Mouse (Mus musculus) kidney, adult 2 months (tissue): ENCODE measurements around the gene Arl10.

Experiments
- CTCF ChIP-seq: fragments of 200-500 bp; conservative IDR thresholded peaks from 2 replicates; pipeline ENCODE4 v1.5.1; 2011; ENCODE audit warnings: low read depth, mild to moderate bottlenecking, control low read depth, low read length, moderate library complexity, mixed read lengths; ENCODE audit not compliant: insufficient read depth, insufficient read length
- POLR2A ChIP-seq: fragments of 200-500 bp; IDR thresholded peaks from one replicate; pipeline ENCODE4 v1.6.1; 2011; ENCODE audit warnings: low read depth, low read length, control low read depth

- TF ChIP-seq CTCF (no peak), POLR2A (no peak)
These were observed 22.1 kb downstream of the Arl10 start for GRCm38 (mm10) chr13:54596870-54597269.
